Mouse (Mus musculus): ENCODE results near the gene Mras.

- TF ChIP-seq CTCF (IDR thresholded peaks at IDR 0.05), result no peak
- no peak for TF ChIP-seq EP300 (IDR thresholded peaks at IDR 0.05)
Measured at GRCm38 (mm10) chr9:99411785-99412184, 25.4 kb downstream of the Mras start.
